Mouse (Mus musculus): Measurements from ENCODE around the gene Spin1.

The Spin1 gene

GRCm38 (mm10) chr13:51094323-51095195 lies 6.1 kb upstream of the Spin1 start:
- no peak for DNase-seq (ENCODE audit: low read depth, low spot score)

- no peak for DNase-seq (ENCODE audit: low read depth, low spot score)
Measured at GRCm38 (mm10) chr13:51095196-51095715, 5.4 kb upstream of the Spin1 start.

- DNase-seq (ENCODE audit: low read depth, low spot score), result no peak
Measured at GRCm38 (mm10) chr13:51096644-51097043, 4.0 kb upstream of the Spin1 start.

- DNase-seq (ENCODE audit: low read depth, low spot score), result peak; percentile 4
Measured at GRCm38 (mm10) chr13:51099560-51100232, 984 bp upstream of the Spin1 start.

- peak; percentile 60 for DNase-seq (ENCODE audit: low read depth, low spot score)
Measured at GRCm38 (mm10) chr13:51101016-51101776, 516 bp downstream of the Spin1 start.

GRCm38 (mm10) chr13:51101777-51102132 lies 1.1 kb downstream of the Spin1 start:
- no peak for DNase-seq (ENCODE audit: low read depth, low spot score)

GRCm38 (mm10) chr13:51103111-51103725 lies 2.5 kb downstream of the Spin1 start:
- DNase-seq (ENCODE audit: low read depth, low spot score), result no peak

- no peak for DNase-seq (ENCODE audit: low read depth, low spot score)
Measured at GRCm38 (mm10) chr13:51103861-51104650, 3.4 kb downstream of the Spin1 start.

- DNase-seq (ENCODE audit: low read depth, low spot score), result peak; percentile 27
Measured at GRCm38 (mm10) chr13:51105861-51106655, 5.4 kb downstream of the Spin1 start.

GRCm38 (mm10) chr13:51106816-51107215 lies 6.1 kb downstream of the Spin1 start:
- DNase-seq (ENCODE audit: low read depth, low spot score), result no peak

- no peak for DNase-seq (ENCODE audit: low read depth, low spot score)
Measured at GRCm38 (mm10) chr13:51109517-51109916, 8.8 kb downstream of the Spin1 start.

GRCm38 (mm10) chr13:51114398-51114797 lies 13.7 kb downstream of the Spin1 start:
- DNase-seq (ENCODE audit: low read depth, low spot score), result peak; percentile 53

GRCm38 (mm10) chr13:51115762-51116161 lies 15.1 kb downstream of the Spin1 start:
- no peak for DNase-seq (ENCODE audit: low read depth, low spot score)

GRCm38 (mm10) chr13:51120734-51121133 lies 20.1 kb downstream of the Spin1 start:
- no peak for DNase-seq (ENCODE audit: low read depth, low spot score)

GRCm38 (mm10) chr13:51121966-51122365 lies 21.3 kb downstream of the Spin1 start:
- DNase-seq (ENCODE audit: low read depth, low spot score), result no peak

- no peak for DNase-seq (ENCODE audit: low read depth, low spot score)
Measured at GRCm38 (mm10) chr13:51122771-51123170, 22.1 kb downstream of the Spin1 start.

- no peak for DNase-seq (ENCODE audit: low read depth, low spot score)
Measured at GRCm38 (mm10) chr13:51125357-51125756, 24.7 kb downstream of the Spin1 start.

GRCm38 (mm10) chr13:51127906-51128305 lies 27.2 kb downstream of the Spin1 start:
- no peak for DNase-seq (ENCODE audit: low read depth, low spot score)

- peak; percentile 30 for DNase-seq (ENCODE audit: low read depth, low spot score)
Measured at GRCm38 (mm10) chr13:51128417-51128816, 27.7 kb downstream of the Spin1 start.

GRCm38 (mm10) chr13:51131179-51131578 lies 30.5 kb downstream of the Spin1 start:
- DNase-seq (ENCODE audit: low read depth, low spot score), result no peak
